Mouse (Mus musculus) kidney, embryonic 14.5 days (tissue): ENCODE data around the gene Zc3h6. TPM values are rescaled to one million over a fixed set of nuclear protein-coding genes. Genes with fewer than 3 reads are reported as not detected.

Experiments used
- ATAC-seq: fragments of 200-750 bp; cut with Nextera tagmentation; 2 replicates; pipeline ENCODE4 v1.8.0; 2017; ENCODE audit warnings: moderate number of reproducible peaks, mild to moderate bottlenecking, moderate TSS enrichment, moderate library complexity; ENCODE audit not compliant: low FRiP score, low TSS enrichment
- H3K27ac ChIP-seq: fragments of 300-500 bp; sonication (generic); 2 replicates; pipeline ENCODE4 v1.5.1; 2014; ENCODE audit warnings: low read depth, mild to moderate bottlenecking, low read length, moderate library complexity, mixed read lengths
- H3K27me3 ChIP-seq: fragments of 300-500 bp; sonication (generic); 2 replicates; pipeline ENCODE4 v1.6.1; 2014; ENCODE audit warnings: mild to moderate bottlenecking, low read length; ENCODE audit not compliant: control insufficient read depth, insufficient read depth
- H3K36me3 ChIP-seq: fragments of 300-500 bp; sonication (generic); 2 replicates; pipeline ENCODE4 v1.6.1; 2014; ENCODE audit warnings: low read length, mixed read lengths; ENCODE audit not compliant: control insufficient read depth, insufficient read depth
- H3K4me1 ChIP-seq: fragments of 300-500 bp; sonication (generic); 2 replicates; pipeline ENCODE4 v1.6.1; 2014; ENCODE audit warnings: low read length, mixed read lengths; ENCODE audit not compliant: control insufficient read depth, insufficient read depth
- H3K4me2 ChIP-seq: fragments of 300-500 bp; sonication (generic); replicated peaks from 2 replicates; pipeline ENCODE4 v1.6.1; 2014; ENCODE audit warnings: low read depth, mild to moderate bottlenecking, low read length
- H3K4me3 ChIP-seq: fragments of 300-500 bp; sonication (generic); 2 replicates; pipeline ENCODE4 v1.5.1; 2014; ENCODE audit warnings: mild to moderate bottlenecking, low read length
- H3K9ac ChIP-seq: fragments of 300-500 bp; sonication (generic); 2 replicates; pipeline ENCODE4 v1.6.1; 2014; ENCODE audit warnings: low read depth, mild to moderate bottlenecking, low read length, moderate library complexity
- H3K9me3 ChIP-seq: fragments of 300-500 bp; sonication (generic); 2 replicates; pipeline ENCODE4 v1.6.1; 2016; ENCODE audit warnings: low read length; ENCODE audit not compliant: control insufficient read depth
- WGBS: fragments of 180-500 bp; shearing (Covaris S2); extraction: QIAGEN DNeasy Blood & Tissue Kit; methylation state at CpG from one replicate; pipeline ENCODE4 v1.1.7; 2014; 5-methylcytosine and 5-hydroxymethylcytosine counted together
- polyA plus RNA-seq: library from polyadenylated mRNA; unstranded; fragments of >200 nt; fragmentation: Nextera tagmentation; extraction: Ambion mirVana; gene quantifications from 2 replicates; pipeline ENCODE4 v1.2.1, GENCODE M21; 2014

Gene Zc3h6
- polyA plus RNA-seq, result 1.5 and 1.8 TPM in 2 replicates

DNA sequence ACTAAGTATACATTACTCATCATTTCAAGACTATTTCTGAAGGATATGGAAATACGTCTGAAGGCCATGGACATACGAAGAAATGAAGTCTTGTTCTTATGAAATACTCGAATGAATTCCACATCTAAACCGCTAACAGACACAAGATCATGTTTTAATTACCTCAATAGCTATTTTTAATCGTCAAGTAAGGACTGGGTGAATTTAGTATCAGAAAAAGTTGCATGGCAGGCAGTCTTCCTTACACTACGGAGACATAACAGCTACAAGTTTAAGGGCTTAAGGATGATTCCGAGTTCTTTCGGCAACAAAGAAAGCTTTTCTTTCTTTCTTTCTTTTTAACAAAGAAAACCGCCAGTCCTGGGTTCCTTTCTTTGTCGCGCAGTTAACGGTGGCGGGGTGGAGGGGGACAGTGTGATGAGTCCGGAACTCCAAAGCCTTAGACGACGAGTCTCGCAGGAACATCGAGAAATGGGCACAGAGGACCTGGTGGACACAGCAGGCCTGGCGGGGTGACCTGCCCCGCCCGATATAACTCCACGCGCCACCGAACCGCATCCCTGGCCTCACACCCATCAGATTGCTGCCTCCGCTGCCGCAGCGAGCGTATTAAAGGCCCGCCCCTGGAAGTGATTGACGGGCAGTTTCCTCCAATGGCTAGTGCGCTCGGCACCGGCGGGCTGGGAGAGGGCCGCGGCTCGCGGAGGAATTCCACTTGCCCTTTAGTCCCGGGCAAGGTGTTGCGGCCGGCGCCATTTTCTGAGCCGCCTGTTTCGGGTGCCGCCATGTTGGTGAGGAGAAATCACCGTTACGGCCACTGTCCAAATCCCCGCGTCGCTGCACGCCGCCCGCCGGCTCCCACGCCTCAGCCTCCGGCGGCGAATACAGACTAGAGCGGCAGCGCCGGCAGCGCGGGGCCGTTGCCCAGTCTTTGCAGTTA is at the start of gene Zc3h6:
TSS of gene Zc3h6 (plus strand) at position 762 of the 940 bp plus-strand sequence.
- no peaks in the 10 kb centered on the region for H3K36me3 ChIP-seq
- no peaks in the 10 kb centered on the region for H3K9me3 ChIP-seq
- peak; percentile 97 for ATAC-seq

DNA sequence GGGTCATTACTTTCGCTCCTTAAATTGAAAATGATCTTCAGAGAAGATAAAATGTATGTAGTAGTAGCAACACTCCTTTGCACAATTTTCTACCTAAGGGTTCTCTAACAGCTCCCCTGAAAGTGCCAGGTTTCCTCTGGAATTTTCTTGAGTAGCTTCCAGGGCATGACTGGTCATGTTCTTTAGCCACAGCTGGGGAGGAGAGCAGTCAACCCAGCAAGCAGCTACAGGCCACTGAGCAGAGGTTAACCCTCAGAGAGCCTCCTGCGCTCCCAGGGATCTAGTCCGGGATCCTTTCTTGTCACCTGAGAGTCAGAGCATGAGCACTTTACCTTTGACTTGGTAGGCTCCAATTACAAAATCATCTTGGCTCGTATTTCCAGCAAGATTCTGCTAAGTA is 42.4 kb upstream of the Zc3h6 start:
- Histone ChIP-seq H3K27me3 (no peaks in the 10 kb centered on the region), H3K4me2 (no peak overlapping the region), H3K4me1 (no peaks in the 10 kb centered on the region), H3K4me3 (no peak overlapping the region), H3K9me3 (no peaks in the 10 kb centered on the region), H3K36me3 (peaks cover 18% of the 10 kb centered on the region; the same call in 1 of the 2 replicates), H3K9ac (no peak overlapping the region), H3K27ac (no peak overlapping the region)
- no peak for ATAC-seq
- WGBS, result 67% methylated on average over 4 of the region's 4 CpGs

More for the DNA sequence above, at the start of gene Zc3h6:
- Histone ChIP-seq H3K4me1 (peaks cover 9% of the 10 kb centered on the region), H3K4me3 (peak within 1 kb of the TSS; percentile 69), H3K27me3 (no peaks in the 10 kb centered on the region), H3K9ac (peak within 1 kb of the TSS; percentile 98), H3K4me2 (peak within 1 kb of the TSS; percentile 49), H3K27ac (peak within 1 kb of the TSS; percentile 100)
- 2% methylated on average over 65 of the region's 65 CpGs for WGBS

DNA sequence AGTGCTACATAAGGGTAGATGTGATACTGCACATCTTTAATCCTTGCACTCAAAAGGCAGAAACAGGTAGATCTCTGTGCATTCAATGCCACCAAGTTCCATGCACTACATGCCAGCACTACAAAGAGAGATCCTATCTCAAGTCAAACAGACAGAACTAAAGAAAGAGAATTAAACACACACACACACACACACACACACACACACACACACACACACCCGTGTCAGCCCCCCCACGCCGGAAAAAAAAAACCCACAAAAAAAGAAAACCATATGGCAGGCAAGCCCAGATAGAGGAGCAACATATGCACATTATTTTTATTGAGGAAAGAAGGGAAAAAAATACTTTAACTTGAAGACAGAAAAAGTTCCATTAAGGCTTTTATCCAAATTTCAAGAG is 38.8 kb upstream of the Zc3h6 start:
- Histone ChIP-seq H3K4me1 (no peaks in the 10 kb centered on the region), H3K9me3 (no peaks in the 10 kb centered on the region), H3K4me3 (no peak overlapping the region), H3K36me3 (peaks cover 32% of the 10 kb centered on the region), H3K4me2 (no peak overlapping the region), H3K27me3 (no peaks in the 10 kb centered on the region), H3K9ac (no peak overlapping the region), H3K27ac (no peak overlapping the region)
- ATAC-seq, result no peak
- 97% methylated on average over 3 of the region's 3 CpGs for WGBS

DNA sequence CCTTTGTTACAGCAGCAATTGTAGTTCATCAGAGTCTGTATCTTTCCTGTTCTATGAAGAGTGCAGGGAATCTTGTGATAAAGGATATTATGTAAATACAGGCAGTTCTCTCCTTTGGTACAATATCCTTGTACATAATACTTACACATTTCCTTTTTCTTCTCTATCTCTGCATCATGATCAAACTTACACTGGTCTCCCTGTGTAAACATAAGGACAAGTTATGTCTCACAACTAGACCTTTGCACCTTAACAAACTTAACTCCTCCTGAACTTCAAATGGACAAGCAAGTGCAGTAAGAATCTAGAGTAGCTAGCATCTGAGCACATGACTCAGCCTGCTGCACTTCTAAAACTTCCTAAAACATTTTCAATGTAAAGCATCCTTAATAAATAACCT is 36.5 kb upstream of the Zc3h6 start:
- Histone ChIP-seq H3K36me3 (peaks cover 38% of the 10 kb centered on the region), H3K4me2 (no peak overlapping the region)
- ATAC-seq, result no peak

DNA sequence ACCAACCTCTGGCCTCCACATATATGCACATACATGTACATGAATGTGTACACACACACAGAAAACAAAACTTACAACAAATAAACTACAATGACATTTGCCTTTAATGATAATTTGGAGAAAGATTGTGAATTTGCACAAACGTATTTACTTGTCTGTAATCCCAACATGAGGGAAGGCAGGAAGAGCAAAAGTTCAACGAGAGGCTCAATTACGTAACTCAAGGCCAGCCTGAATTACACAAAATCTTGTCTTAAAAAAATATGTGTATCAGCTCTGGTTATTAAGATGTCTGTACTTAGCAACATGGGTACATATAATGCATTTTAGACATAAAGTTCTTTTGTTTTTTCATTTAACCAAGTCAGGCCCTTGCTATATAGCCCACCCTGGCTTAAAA is 30.9 kb upstream of the Zc3h6 start:
- Histone ChIP-seq H3K27me3 (no peaks in the 10 kb centered on the region), H3K4me3 (no peak overlapping the region), H3K9ac (no peak overlapping the region), H3K4me1 (no peaks in the 10 kb centered on the region), H3K4me2 (no peak overlapping the region), H3K27ac (no peak overlapping the region), H3K9me3 (no peaks in the 10 kb centered on the region), H3K36me3 (peaks cover 20% of the 10 kb centered on the region)
- ATAC-seq, result no peak
- 82% methylated on average over 3 of the region's 3 CpGs for WGBS

More for the DNA sequence above, 36.5 kb upstream of the Zc3h6 start:
- H3K4me3 ChIP-seq, result no peak overlapping the region
- no peaks in the 10 kb centered on the region for H3K27me3 ChIP-seq
- H3K4me1 ChIP-seq, result no peaks in the 10 kb centered on the region
- H3K27ac ChIP-seq, result no peak overlapping the region
- H3K9ac ChIP-seq, result no peak overlapping the region
- no peaks in the 10 kb centered on the region for H3K9me3 ChIP-seq

DNA sequence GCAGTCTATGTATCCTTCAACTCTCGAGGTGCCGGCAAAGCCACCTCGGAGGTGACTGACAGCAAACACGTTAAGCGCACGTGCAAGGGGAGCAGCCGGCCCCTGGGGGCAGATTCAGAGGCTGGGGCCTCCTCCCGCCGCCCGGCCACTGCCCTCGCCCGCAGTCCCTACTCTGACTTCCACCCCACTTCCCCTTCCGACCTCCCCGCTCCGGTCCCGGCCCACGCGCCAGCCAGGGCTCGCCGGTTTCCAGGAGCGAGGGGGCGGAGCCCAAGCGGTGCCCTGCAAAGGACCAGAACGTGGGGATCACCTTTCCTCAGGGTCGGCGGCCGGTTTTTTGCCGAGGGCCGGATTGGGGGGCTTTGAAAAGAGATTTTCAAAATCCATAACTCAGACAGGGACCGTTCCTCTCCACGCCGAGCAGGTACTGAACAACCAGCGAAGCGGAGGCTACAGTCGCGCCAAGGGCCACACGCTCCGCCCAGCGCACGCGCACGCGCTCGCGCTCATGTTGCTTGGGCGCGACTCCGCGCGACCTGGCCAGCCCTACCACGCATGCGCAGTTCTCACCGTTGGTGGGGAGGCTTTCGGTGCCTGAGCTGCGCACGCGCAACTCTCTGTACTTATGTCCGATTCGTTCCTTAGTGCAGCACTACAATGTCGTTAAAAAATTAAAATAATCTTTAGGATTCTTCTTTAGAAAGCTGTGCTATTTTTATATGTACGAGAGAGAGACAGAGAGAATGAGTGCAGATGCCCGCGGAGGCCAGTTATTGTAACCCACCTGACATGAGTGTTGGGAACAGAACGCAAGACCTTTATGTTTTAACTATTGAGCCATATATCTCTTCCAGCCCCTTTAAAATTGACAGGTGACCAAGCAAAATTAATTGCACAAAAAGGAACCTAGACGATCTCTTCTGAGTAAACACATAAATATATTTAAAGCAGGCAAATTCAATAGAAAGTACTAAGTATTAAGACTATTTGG is 23.4 kb upstream of the Zc3h6 start, which contains the start of gene Zc3h8:
TSS of gene Zc3h8 (minus strand) at position 540 of the 991 bp plus-strand sequence.
- Histone ChIP-seq H3K9me3 (no peaks in the 10 kb centered on the region), H3K9ac (peak within 1 kb of the TSS; percentile 70)

DNA sequence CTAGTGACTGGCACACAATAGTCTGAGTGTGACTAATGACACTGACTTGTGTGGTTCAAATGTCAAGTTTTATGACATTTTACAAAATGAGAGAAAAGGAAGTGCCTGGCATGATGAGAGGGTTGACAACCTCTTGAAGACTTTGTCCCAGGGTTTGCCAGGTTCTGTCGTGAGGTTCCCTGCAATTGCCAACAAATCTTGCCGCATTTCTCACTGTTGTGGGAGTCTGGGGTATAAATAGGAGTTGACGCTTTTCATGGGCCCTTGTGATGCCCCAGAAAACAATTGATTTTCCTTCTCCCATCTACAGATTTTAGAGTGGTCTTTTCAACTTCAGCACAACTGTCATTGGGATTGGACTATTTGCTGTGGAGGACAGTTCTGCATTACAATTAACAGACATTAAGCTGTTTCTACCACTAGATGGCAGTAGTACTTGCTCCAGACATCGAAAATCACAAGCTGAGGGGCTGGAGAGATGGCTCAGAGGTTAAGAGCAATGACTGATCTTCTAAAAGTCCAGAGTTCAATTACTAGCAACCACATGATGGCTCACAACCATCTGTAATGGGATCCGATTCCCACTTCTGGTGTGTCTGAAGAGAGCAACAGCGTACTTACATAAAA is 19.1 kb upstream of the Zc3h6 start:
- ATAC-seq, result peak; percentile 37; the same call in 1 of the 2 replicates
- H3K9ac ChIP-seq, result no peak overlapping the region

More for the DNA sequence above, 23.4 kb upstream of the Zc3h6 start, which contains the start of gene Zc3h8:
- Histone ChIP-seq H3K4me2 (peak within 1 kb of the TSS; percentile 64), H3K4me3 (peak within 1 kb of the TSS; percentile 72), H3K27ac (peak within 1 kb of the TSS; percentile 84), H3K4me1 (peaks cover 5% of the 10 kb centered on the region; the same call in 1 of the 2 replicates), H3K36me3 (peaks cover 5% of the 10 kb centered on the region; the same call in 1 of the 2 replicates), H3K27me3 (no peaks in the 10 kb centered on the region)
- WGBS, result 1% methylated on average over 65 of the region's 65 CpGs
- ATAC-seq, result peak; percentile 93

DNA sequence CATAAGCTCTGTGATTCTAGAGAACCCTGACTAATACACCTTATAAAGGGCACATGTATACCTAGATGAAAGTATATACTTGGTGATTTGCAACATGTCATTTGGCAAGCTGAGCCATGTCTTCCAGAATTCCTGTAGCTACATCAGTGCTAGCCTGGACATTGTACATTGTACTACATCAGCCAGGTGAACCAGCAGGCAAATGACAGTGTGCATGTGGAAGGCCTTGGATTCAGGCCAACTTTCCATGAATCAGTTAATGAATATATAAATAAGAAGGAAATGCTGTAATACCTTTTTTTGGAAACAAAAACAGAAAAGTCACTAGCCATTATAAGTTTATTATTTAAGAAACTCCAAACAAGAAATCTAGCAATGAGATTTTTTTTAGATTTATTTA is 13.0 kb upstream of the Zc3h6 start:
- Histone ChIP-seq H3K9ac (no peak overlapping the region), H3K27me3 (no peaks in the 10 kb centered on the region), H3K4me3 (no peak overlapping the region), H3K36me3 (no peaks in the 10 kb centered on the region), H3K4me1 (no peaks in the 10 kb centered on the region), H3K4me2 (no peak overlapping the region), H3K27ac (no peak overlapping the region), H3K9me3 (no peaks in the 10 kb centered on the region)
- no peak for ATAC-seq

More for the DNA sequence above, 19.1 kb upstream of the Zc3h6 start:
- 33% methylated on average over 6 of the region's 6 CpGs for WGBS
- Histone ChIP-seq H3K27ac (no peak overlapping the region), H3K9me3 (no peaks in the 10 kb centered on the region), H3K27me3 (no peaks in the 10 kb centered on the region), H3K4me3 (no peak overlapping the region), H3K4me2 (no peak overlapping the region), H3K36me3 (no peaks in the 10 kb centered on the region), H3K4me1 (peaks cover 1% of the 10 kb centered on the region; the same call in 1 of the 2 replicates)
